Mouse (Mus musculus) heart, adult 2 months (tissue): ENCODE results near the gene Mecom. TPM values are rescaled to one million over a fixed set of nuclear protein-coding genes. Genes with fewer than 3 reads are reported as not detected.
A peak's percentile ranks its signal among the peaks of the same experiment; 100 is the strongest.

ENCODE experiments used
- DNase-seq, 2 experiments: peaks; one replicate each; pipeline ENCODE4 v3.0.0; 2021
- H3K27ac ChIP-seq: fragments of 200-600 bp; 2 replicates; pipeline ENCODE4 v1.8.1; 2022
- H3K27me3 ChIP-seq: fragments of 200-500 bp; 2 replicates; pipeline ENCODE4 v1.6.1; 2012; ENCODE audit warnings: mild to moderate bottlenecking, low read length, inconsistent platforms, mixed read lengths; ENCODE audit not compliant: control insufficient read depth, insufficient read depth
- H3K36me3 ChIP-seq: fragments of 200-500 bp; 2 replicates; pipeline ENCODE4 v1.6.1; 2012; ENCODE audit warnings: low read length, inconsistent platforms; ENCODE audit not compliant: control insufficient read depth, insufficient read depth
- H3K4me1 ChIP-seq: fragments of 200-500 bp; 2 replicates; pipeline ENCODE4 v1.6.1; 2011; ENCODE audit warnings: low read length; ENCODE audit not compliant: control insufficient read depth, insufficient read depth
- H3K4me3 ChIP-seq: fragments of 200-600 bp; 2 replicates; pipeline ENCODE4 v1.8.1; 2022
- H3K79me2 ChIP-seq: fragments of 200-500 bp; replicated peaks from 2 replicates; pipeline ENCODE4 v1.6.1; 2012; ENCODE audit warnings: mild to moderate bottlenecking, inconsistent platforms, low read length, moderate library complexity, mixed read lengths; ENCODE audit not compliant: control insufficient read depth, insufficient read depth
- H3K9ac ChIP-seq: fragments of 200-500 bp; 2 replicates; pipeline ENCODE4 v1.6.1; 2012; ENCODE audit warnings: low read depth, mild to moderate bottlenecking, control low read depth, inconsistent platforms, low read length, mixed read lengths
- CTCF ChIP-seq: fragments of 200-600 bp; IDR thresholded peaks from 2 replicates; pipeline ENCODE4 v1.8.1; 2022; ENCODE audit warnings: antibody characterized with exemption, mild to moderate bottlenecking, moderate library complexity
- EP300 ChIP-seq: fragments of 200-500 bp; IDR thresholded peaks from 2 replicates; pipeline ENCODE4 v1.6.1; 2011; ENCODE audit warnings: low read depth, low read length, control low read depth; ENCODE audit not compliant: insufficient read depth
- POLR2A ChIP-seq: fragments of 200-500 bp; IDR thresholded peaks from 2 replicates; pipeline ENCODE4 v1.6.1; 2011; ENCODE audit warnings: mild to moderate bottlenecking, low read depth, low read length, control low read depth; ENCODE audit not compliant: insufficient read depth
- WGBS: fragments of 180-500 bp; shearing (Covaris S2); methylation state at CpG from one replicate; pipeline ENCODE4 v1.1.7; 2018; 5-methylcytosine and 5-hydroxymethylcytosine counted together
- intact Hi-C: fragments of 180-260 bp; cut with DNase I; formaldehyde crosslinking; loops from one replicate; pipeline ENCODE4 v1.15.1; 2025
- polyA plus RNA-seq: library from polyadenylated mRNA; depleted of rRNA; stranded (reverse); fragments of >200 nt; gene quantifications from 2 replicates; pipeline ENCODE4 v1.2.3, GENCODE M21; 2012
- total RNA-seq, 2 experiments: library from RNA; stranded (reverse); gene quantifications; 2 replicates each; pipeline ENCODE4 v1.2.3; 2021

Mecom gene
- total and polyA plus RNA-seq, 3 experiments: 5.2 to 18.6 (median 12.5) TPM

DNA sequence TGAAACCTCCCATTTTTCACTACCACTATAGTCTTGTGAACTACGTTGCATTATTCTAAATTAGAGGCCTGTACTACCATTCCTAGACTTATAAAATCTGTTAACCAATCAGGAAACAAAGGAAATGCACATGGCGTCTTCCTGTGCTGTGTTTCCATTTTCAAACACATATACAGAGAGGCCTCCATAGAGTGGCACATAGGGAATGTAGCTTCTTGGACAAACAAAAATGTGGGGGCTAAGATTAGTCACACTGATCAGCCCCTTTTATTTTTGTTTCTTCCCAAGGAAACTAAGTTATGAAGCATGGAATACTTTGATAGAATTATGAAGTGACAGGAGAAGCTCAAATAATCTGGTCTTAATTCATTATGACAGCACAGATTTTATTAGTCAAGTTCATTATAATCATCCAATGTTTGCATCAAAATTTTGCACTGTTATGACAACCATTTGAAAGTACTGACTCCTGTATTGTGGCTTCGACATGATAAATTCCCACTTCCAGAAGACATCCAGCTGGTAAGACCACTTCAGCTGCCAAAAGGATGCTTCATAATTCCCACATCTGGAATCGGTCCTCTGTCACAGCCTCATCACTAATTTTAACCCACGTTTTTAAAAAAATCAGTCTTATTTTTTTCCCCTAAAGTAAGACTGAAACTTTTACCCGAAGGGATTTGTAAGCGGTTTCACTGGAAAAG, 429.1 kb downstream of the Mecom start:
- no peak for DNase-seq
- no peaks in the 10 kb centered on the region for H3K27me3 ChIP-seq
- H3K4me1 ChIP-seq: no peaks in the 10 kb centered on the region
- no peak overlapping the region for H3K27ac ChIP-seq
- H3K36me3 ChIP-seq: no peaks in the 10 kb centered on the region
- H3K4me3 ChIP-seq: no peak overlapping the region
- TF ChIP-seq CTCF: no peak
- no peak for TF ChIP-seq EP300
- TF ChIP-seq POLR2A: no peak
- intact Hi-C loops: no loop called here
- 73% methylated on average over 7 of the region's 7 CpGs for WGBS
- H3K79me2 ChIP-seq: no peaks in the 10 kb centered on the region
- H3K9ac ChIP-seq: no peak overlapping the region

DNA sequence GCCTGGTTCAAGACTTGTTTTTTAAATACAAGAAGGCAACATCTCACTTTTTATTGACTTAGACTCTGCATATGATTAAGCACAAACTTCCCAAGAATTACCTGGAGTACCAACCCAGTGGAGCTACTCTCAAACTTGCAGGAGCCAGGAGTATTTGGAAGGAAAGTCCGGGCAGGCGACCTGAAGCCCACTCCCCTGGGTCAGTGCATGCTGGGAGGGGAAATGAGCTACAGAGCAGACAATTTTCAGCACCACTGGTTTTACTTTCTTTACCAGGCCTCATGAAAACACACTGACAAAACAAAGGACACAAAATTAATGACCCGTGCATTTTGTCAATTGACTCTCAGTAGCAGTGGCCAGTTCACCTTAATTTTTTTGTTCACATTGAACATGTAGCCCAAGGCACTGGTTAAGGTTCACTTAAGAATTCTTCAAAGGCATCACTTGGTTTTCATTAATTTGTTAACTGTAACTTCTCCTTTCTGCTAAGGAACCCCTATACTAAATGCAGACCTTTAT, 434.5 kb downstream of the Mecom start:
- H3K4me3 ChIP-seq: no peak overlapping the region
- DNase-seq: no peak
- no peak for TF ChIP-seq EP300
- no peak for TF ChIP-seq CTCF
- no peak for TF ChIP-seq POLR2A
- no peaks in the 10 kb centered on the region for H3K27me3 ChIP-seq
- no peak overlapping the region for H3K9ac ChIP-seq
- H3K79me2 ChIP-seq: no peaks in the 10 kb centered on the region
- H3K4me1 ChIP-seq: no peaks in the 10 kb centered on the region; the same call in 1 of the 2 replicates
- no peak overlapping the region for H3K27ac ChIP-seq
- H3K36me3 ChIP-seq: no peaks in the 10 kb centered on the region
- 89% methylated on average over 3 of the region's 3 CpGs for WGBS
- intact Hi-C loops: no loop called here

DNA sequence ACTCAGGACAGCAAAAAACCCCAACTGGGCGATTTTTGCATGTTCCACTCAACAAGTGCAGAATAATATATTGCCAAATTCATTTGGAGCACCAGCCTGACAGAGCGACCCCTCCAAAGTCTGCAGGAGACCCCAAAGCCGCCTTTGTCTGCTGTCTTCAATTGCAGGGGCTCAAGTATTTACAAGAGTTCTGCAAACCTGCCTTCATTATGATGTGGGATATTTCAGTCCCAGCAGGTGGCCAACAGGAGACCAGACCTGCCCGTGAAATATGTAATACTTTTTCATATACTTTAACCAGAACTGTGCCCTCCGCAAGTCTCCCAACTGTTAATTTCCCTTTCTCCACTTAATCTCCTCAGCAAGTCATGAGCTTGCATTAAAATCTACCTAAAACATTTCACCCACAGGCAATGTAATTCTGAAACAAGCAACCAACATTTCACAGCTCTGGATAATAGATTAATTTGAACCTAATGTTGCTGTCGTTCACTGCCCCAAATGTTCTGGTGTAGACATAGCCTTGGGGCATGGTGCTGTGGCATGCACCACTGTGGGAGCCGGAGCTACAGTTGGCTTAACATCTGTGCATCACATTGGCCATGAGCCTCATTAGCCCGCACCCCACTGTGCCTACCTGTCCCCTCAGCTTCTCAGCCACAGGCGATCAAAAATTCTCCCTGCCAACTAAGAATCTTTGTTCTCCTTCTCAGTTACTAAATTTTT, 439.7 kb downstream of the Mecom start:
- H3K36me3 ChIP-seq: no peaks in the 10 kb centered on the region; the same call in none of the 2 replicates
- H3K27ac ChIP-seq: no peak overlapping the region
- TF ChIP-seq POLR2A (no peak), CTCF (no peak), EP300 (no peak)
- H3K79me2 ChIP-seq: no peaks in the 10 kb centered on the region
- H3K9ac ChIP-seq: no peak overlapping the region
- H3K27me3 ChIP-seq: no peaks in the 10 kb centered on the region
- H3K4me3 ChIP-seq: no peak overlapping the region
- 86% methylated on average over 9 of the region's 9 CpGs for WGBS
- H3K4me1 ChIP-seq: peaks cover 6% of the 10 kb centered on the region
- no peak for DNase-seq
- intact Hi-C loops: loop anchor here (10.0 kb wide), 3 partner anchors 93 to 407 kb away; no protein-coding TSS in a partner anchor

DNA sequence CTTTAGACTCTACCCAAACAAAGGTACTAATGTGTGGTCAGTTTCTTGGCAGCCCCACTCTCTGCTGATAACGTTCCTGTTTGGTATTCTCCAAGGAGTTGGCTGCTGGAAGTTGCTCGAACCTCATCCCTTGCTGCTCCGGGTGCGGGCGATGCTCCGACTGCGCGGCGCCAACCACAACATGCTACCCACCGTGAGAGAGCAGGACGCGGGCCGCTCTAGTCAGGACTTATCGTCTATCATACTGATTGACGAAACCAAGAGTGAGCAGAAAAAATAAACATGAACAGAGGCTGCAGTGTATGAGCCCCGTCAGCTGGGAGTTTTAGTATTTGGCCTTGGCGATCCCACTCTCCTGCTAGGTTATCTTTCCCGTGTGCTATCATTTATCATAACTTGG, 441.3 kb downstream of the Mecom start:
- intact Hi-C loops: loop anchor here (10.0 kb wide), 3 partner anchors 92 to 408 kb away; no protein-coding TSS in a partner anchor
- TF ChIP-seq CTCF: no peak
- Histone ChIP-seq H3K79me2 (no peaks in the 10 kb centered on the region), H3K36me3 (no peaks in the 10 kb centered on the region; the same call in none of the 2 replicates), H3K4me3 (peak overlapping the region; percentile 22; the same call in 1 of the 2 replicates), H3K9ac (peak overlapping the region; percentile 30), H3K27me3 (no peaks in the 10 kb centered on the region), H3K27ac (peak overlapping the region; percentile 72), H3K4me1 (peaks cover 6% of the 10 kb centered on the region)
- 17% methylated on average over 18 of the region's 18 CpGs for WGBS
- peak; percentile 68 for DNase-seq

DNA sequence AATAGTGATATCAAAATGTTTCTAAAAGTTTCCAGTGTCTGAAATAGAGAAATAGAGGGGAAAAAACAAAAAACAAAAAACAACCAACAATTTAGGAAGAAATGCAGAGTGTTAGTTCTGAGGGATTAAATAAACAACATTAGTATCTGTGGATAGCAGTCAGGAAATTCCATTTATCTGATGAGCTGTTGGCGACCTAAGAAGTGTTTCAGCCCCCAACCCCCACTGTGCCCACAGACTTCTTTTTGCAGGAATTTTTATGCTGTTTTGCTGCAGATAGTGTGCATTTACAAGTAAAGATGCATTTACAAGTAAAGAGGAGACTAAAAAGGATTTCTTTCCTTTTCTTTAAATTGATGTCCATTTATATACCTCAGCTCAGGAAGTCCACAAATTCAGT, 441.9 kb downstream of the Mecom start:
- no peak overlapping the region for H3K9ac ChIP-seq
- TF ChIP-seq CTCF: no peak
- TF ChIP-seq POLR2A: no peak
- TF ChIP-seq EP300: no peak
- intact Hi-C loops: loop anchor here (10.0 kb wide), 3 partner anchors 91 to 409 kb away; no protein-coding TSS in a partner anchor
- H3K79me2 ChIP-seq: no peaks in the 10 kb centered on the region
- H3K27ac ChIP-seq: peak overlapping the region; percentile 72
- H3K36me3 ChIP-seq: no peaks in the 10 kb centered on the region; the same call in none of the 2 replicates
- H3K27me3 ChIP-seq: no peaks in the 10 kb centered on the region
- peak overlapping the region; percentile 25; the same call in 1 of the 2 replicates for H3K4me3 ChIP-seq
- H3K4me1 ChIP-seq: peaks cover 6% of the 10 kb centered on the region
- 23% methylated on average over 1 of the region's 1 CpGs for WGBS
- DNase-seq: no peak
